Mouse (Mus musculus) lung, postnatal 0 days (tissue): Measurements from ENCODE around the gene Vps9d1. TPM values are rescaled to one million over a fixed set of nuclear protein-coding genes. Genes with fewer than 3 reads are reported as not detected.

Experiments used
- ATAC-seq: fragments of 200-750 bp; cut with Nextera tagmentation; 2 replicates; pipeline ENCODE4 v1.8.0; 2017; ENCODE audit warnings: moderate library complexity
- DNase-seq: peaks from one replicate; pipeline ENCODE4 v3.0.0-alpha.2; 2016; ENCODE audit warnings: low spot score
- H3K27ac ChIP-seq: fragments of 300-500 bp; sonication (generic); 2 replicates; pipeline ENCODE4 v1.5.1; 2014; ENCODE audit warnings: antibody characterized with exemption, mild to moderate bottlenecking, low read length, mixed read lengths
- H3K27me3 ChIP-seq: fragments of 300-500 bp; sonication (generic); replicated peaks from 2 replicates; pipeline ENCODE4 v1.6.1; 2014; ENCODE audit warnings: low read length, mixed read lengths; ENCODE audit not compliant: insufficient read depth
- H3K36me3 ChIP-seq: fragments of 300-500 bp; sonication (generic); 2 replicates; pipeline ENCODE4 v1.6.1; 2014; ENCODE audit warnings: low read length, mixed read lengths; ENCODE audit not compliant: insufficient read depth
- H3K4me1 ChIP-seq: fragments of 300-500 bp; sonication (generic); 2 replicates; pipeline ENCODE4 v1.6.1; 2014; ENCODE audit warnings: antibody characterized with exemption, low read depth, low read length, mixed read lengths; ENCODE audit not compliant: insufficient read depth
- H3K4me2 ChIP-seq: fragments of 300-500 bp; sonication (generic); replicated peaks from 2 replicates; pipeline ENCODE4 v1.6.1; 2014; ENCODE audit warnings: low read depth, mild to moderate bottlenecking, low read length, moderate library complexity, mixed read lengths
- H3K4me3 ChIP-seq: fragments of 300-500 bp; sonication (generic); 2 replicates; pipeline ENCODE4 v1.5.1; 2014; ENCODE audit warnings: low read depth, low read length
- H3K9ac ChIP-seq: fragments of 300-500 bp; sonication (generic); replicated peaks from 2 replicates; pipeline ENCODE4 v1.6.1; 2014; ENCODE audit warnings: low read depth, mild to moderate bottlenecking
- H3K9me3 ChIP-seq: fragments of 300-500 bp; sonication (generic); 2 replicates; pipeline ENCODE4 v1.6.1; 2016; ENCODE audit warnings: low read length, mixed read lengths
- CTCF ChIP-seq: IDR thresholded peaks from 2 replicates; pipeline ENCODE4 v1.5.1; 2016; ENCODE audit warnings: antibody characterized with exemption, mild to moderate bottlenecking
- EP300 ChIP-seq: IDR thresholded peaks from 2 replicates; pipeline ENCODE4 v1.6.1; 2016; ENCODE audit warnings: antibody characterized with exemption, mild to moderate bottlenecking, control low read depth
- WGBS: fragments of 180-500 bp; shearing (Covaris S2); extraction: QIAGEN DNeasy Blood & Tissue Kit; methylation state at CpG from one replicate; pipeline ENCODE4 v1.1.7; 2014; 5-methylcytosine and 5-hydroxymethylcytosine counted together
- polyA plus RNA-seq: library from polyadenylated mRNA; unstranded; fragments of >200 nt; fragmentation: Nextera tagmentation; extraction: Ambion mirVana; gene quantifications from 2 replicates; pipeline ENCODE4 v1.2.1, GENCODE M21; 2015

Vps9d1 gene
- polyA plus RNA-seq, 1 experiment from 2014 or later: 14.0 TPM

- Histone ChIP-seq H3K4me1 (peaks cover 10% of the 10 kb centered on the region), H3K9me3 (no peaks in the 10 kb centered on the region), H3K4me3 (no peak overlapping the region), H3K4me2 (no peak overlapping the region), H3K27ac (no peak overlapping the region), H3K27me3 (no peaks in the 10 kb centered on the region), H3K9ac (no peak overlapping the region), H3K36me3 (peaks cover 33% of the 10 kb centered on the region)
- ATAC-seq (no peak), DNase-seq (no peak)
- TF ChIP-seq CTCF (no peak), EP300 (no peak)
- WGBS: 94% methylated on average over 5 of the region's 5 CpGs
Measured at GRCm38 (mm10) chr8:123250940-123251339, 3.2 kb downstream of the Vps9d1 start.

- WGBS: 92% methylated on average over 8 of the region's 8 CpGs
- no peaks in the 10 kb centered on the region for H3K27me3 ChIP-seq
- H3K27ac ChIP-seq: no peak overlapping the region
- H3K4me1 ChIP-seq: peaks cover 4% of the 10 kb centered on the region; the same call in 1 of the 2 replicates
- peaks cover 45% of the 10 kb centered on the region for H3K36me3 ChIP-seq
- no peak for TF ChIP-seq CTCF
- H3K4me3 ChIP-seq: no peak overlapping the region
- no peak overlapping the region for H3K9ac ChIP-seq
- H3K4me2 ChIP-seq: no peak overlapping the region
- DNase-seq: peak; percentile 13
- no peak for ATAC-seq
- no peaks in the 10 kb centered on the region for H3K9me3 ChIP-seq
Measured at GRCm38 (mm10) chr8:123248596-123248995, 5.6 kb downstream of the Vps9d1 start.

- no peak overlapping the region for H3K9ac ChIP-seq
- peaks cover under 1% of the 10 kb centered on the region; the same call in 1 of the 2 replicates for H3K4me1 ChIP-seq
- DNase-seq (no peak), ATAC-seq (no peak)
- no peak overlapping the region for H3K4me3 ChIP-seq
- no peaks in the 10 kb centered on the region for H3K9me3 ChIP-seq
- H3K27me3 ChIP-seq: no peaks in the 10 kb centered on the region
- 96% methylated on average over 6 of the region's 6 CpGs for WGBS
- TF ChIP-seq EP300: no peak
- TF ChIP-seq CTCF: no peak
- H3K4me2 ChIP-seq: no peak overlapping the region
- H3K27ac ChIP-seq: no peak overlapping the region
- H3K36me3 ChIP-seq: peaks cover 45% of the 10 kb centered on the region
Measured at GRCm38 (mm10) chr8:123247748-123248147, 6.4 kb downstream of the Vps9d1 start.

GRCm38 (mm10) chr8:123245543-123245942 is 8.6 kb downstream of the Vps9d1 start:
- Histone ChIP-seq H3K9me3 (no peaks in the 10 kb centered on the region), H3K4me1 (no peaks in the 10 kb centered on the region), H3K27me3 (no peaks in the 10 kb centered on the region), H3K27ac (no peak overlapping the region), H3K9ac (no peak overlapping the region), H3K36me3 (peaks cover 45% of the 10 kb centered on the region), H3K4me3 (no peak overlapping the region), H3K4me2 (no peak overlapping the region)
- DNase-seq (no peak), ATAC-seq (no peak)
- TF ChIP-seq CTCF (no peak), EP300 (no peak)
- 84% methylated on average over 12 of the region's 12 CpGs for whole genome bisulfite sequencing

- Histone ChIP-seq H3K4me2 (no peak overlapping the region), H3K4me3 (no peak overlapping the region), H3K4me1 (no peaks in the 10 kb centered on the region), H3K9ac (no peak overlapping the region), H3K27me3 (no peaks in the 10 kb centered on the region), H3K27ac (no peak overlapping the region), H3K9me3 (no peaks in the 10 kb centered on the region), H3K36me3 (peaks cover 45% of the 10 kb centered on the region)
- no peak for TF ChIP-seq EP300
- TF ChIP-seq CTCF: no peak
- DNase-seq (no peak), ATAC-seq (no peak)
- 95% methylated on average over 4 of the region's 4 CpGs for WGBS
Measured at GRCm38 (mm10) chr8:123244382-123244781, 9.8 kb downstream of the Vps9d1 start.

GRCm38 (mm10) chr8:123243053-123243452 is 11.1 kb downstream of the Vps9d1 start:
- H3K4me1 ChIP-seq: no peaks in the 10 kb centered on the region
- ATAC-seq (no peak), DNase-seq (no peak)
- peaks cover 33% of the 10 kb centered on the region for H3K36me3 ChIP-seq
- no peak overlapping the region for H3K4me2 ChIP-seq
- no peaks in the 10 kb centered on the region for H3K9me3 ChIP-seq
- TF ChIP-seq EP300 (no peak), CTCF (no peak; the same call in 1 of the 2 replicates)
- WGBS: 67% methylated on average over 11 of the region's 11 CpGs
- no peaks in the 10 kb centered on the region for H3K27me3 ChIP-seq
- H3K27ac ChIP-seq: no peak overlapping the region
- H3K9ac ChIP-seq: no peak overlapping the region
- no peak overlapping the region for H3K4me3 ChIP-seq
